Comparison of ENCODE assay signal across 8 mouse cellular contexts in the genomic region with DNA sequence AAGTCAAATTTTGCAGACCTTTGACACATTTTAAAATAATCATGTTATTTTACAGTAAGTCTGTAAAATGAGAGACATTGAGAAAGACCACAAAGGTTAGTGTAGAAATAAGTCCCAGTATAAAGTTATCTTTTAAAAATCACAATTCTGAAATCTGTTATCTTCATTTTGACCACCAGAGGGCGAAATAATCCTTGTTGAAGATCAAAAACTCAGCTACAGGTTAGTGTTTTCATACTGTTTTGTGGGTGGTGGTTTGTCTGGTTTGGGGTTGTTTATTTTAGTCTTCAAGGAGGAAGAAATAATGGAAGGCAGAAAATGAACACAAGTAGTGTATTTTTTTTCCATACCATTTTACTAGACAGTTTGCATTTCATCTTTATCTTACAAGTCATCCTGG.
DNase-seq lines count a peak whose midpoint lies in the region; ATAC-seq lines count a peak whose summit lies in the region.

No protein-coding gene starts in this region.

- H3K9me3 ChIP-seq in midbrain, embryonic 11.5 days (ENCODE audit: control insufficient read depth, low read length) = no peaks in the 10 kb centered on the region
- no peaks in the 10 kb centered on the region for H3K9me3 ChIP-seq in midbrain, embryonic 13.5 days

- H3K27me3 ChIP-seq in midbrain, embryonic 11.5 days (ENCODE audit: control insufficient read depth, insufficient read depth, low read length) = no peaks in the 10 kb centered on the region
- no peaks in the 10 kb centered on the region for H3K27me3 ChIP-seq in midbrain, embryonic 13.5 days

- DNase-seq in frontal cortex, postnatal 14 days (ENCODE audit: low spot score in 2 of 2) = no peak
- DNase-seq in midbrain, embryonic 11.5 days (ENCODE audit: low spot score, missing footprints) = peak; percentile 87
- peak; percentile 73 for DNase-seq in embryo, embryonic 10.5 days (ENCODE audit: low spot score)
- peak; percentile 6 for DNase-seq in retina, postnatal 7 days (ENCODE audit: low read depth, low spot score)
- no peak for DNase-seq in gastrocnemius, postnatal 25 days

- no peaks in the 10 kb centered on the region for H3K4me1 ChIP-seq in midbrain, embryonic 11.5 days (ENCODE audit: control insufficient read depth, insufficient read depth, low read length)
- no peaks in the 10 kb centered on the region for H3K4me1 ChIP-seq in midbrain, embryonic 13.5 days (replicated peaks)

- no peak overlapping the region for H3K4me2 ChIP-seq in midbrain, embryonic 11.5 days
- no peak overlapping the region for H3K4me2 ChIP-seq in midbrain, embryonic 13.5 days (replicated peaks)

- no peak overlapping the region for H3K4me3 ChIP-seq in midbrain, embryonic 11.5 days (ENCODE audit: low read depth, low read length)
- no peak overlapping the region for H3K4me3 ChIP-seq in midbrain, embryonic 13.5 days (replicated peaks)

- 0% methylated on average over 1 of the region's 1 CpGs for WGBS in midbrain, embryonic 11.5 days
- 0% methylated on average over 1 of the region's 1 CpGs for WGBS in midbrain, embryonic 13.5 days

- no peaks in the 10 kb centered on the region for H3K36me3 ChIP-seq in midbrain, embryonic 11.5 days (ENCODE audit: control insufficient read depth, insufficient read depth, low read length)
- H3K36me3 ChIP-seq in midbrain, embryonic 13.5 days = no peaks in the 10 kb centered on the region

- 0 out of 2 replicates have a peak, but pooled peaks have one; percentile 32 for ATAC-seq in frontal cortex, adult (ENCODE audit: low TSS enrichment)
- no peak for ATAC-seq in midbrain, embryonic 11.5 days (ENCODE audit: low FRiP score)
- no peak for ATAC-seq in midbrain, embryonic 13.5 days
- no peak for ATAC-seq in megakaryocyte, adult 5-6 weeks (ENCODE audit: poor library complexity, severe bottlenecking)

- no peak overlapping the region for H3K9ac ChIP-seq in midbrain, embryonic 11.5 days (ENCODE audit: low read length)
- H3K9ac ChIP-seq in midbrain, embryonic 13.5 days (replicated peaks) = no peak overlapping the region

- H3K27ac ChIP-seq in midbrain, embryonic 11.5 days (ENCODE audit: low read depth, low read length) = no peak overlapping the region
- no peak overlapping the region for H3K27ac ChIP-seq in midbrain, embryonic 13.5 days

Comparison
In these comparisons a context has a peak if more than half of its experiments do, and no peak if none do; other contexts are left out.
1. DNase-seq: peak in midbrain, embryonic 11.5 days (single experiment), embryo, embryonic 10.5 days (single experiment) and retina, postnatal 7 days (single experiment); none in frontal cortex, postnatal 14 days (0 of 2) and gastrocnemius, postnatal 25 days (single experiment).